Mouse (Mus musculus) layer of hippocampus, postnatal 36 days (tissue): ENCODE data around the gene Gm3147. TPM values are rescaled to one million over a fixed set of nuclear protein-coding genes. Genes with fewer than 3 reads are reported as not detected.
"Not testable (repeated sequence)": the region's sequence is repeated elsewhere in the genome, so short reads cannot be mapped to it uniquely, and the experiment has no call there.

Experiments used
- DNase-seq, 2 experiments: peaks; one replicate each; pipeline ENCODE4 v3.0.0; 2022
- total RNA-seq, 2 experiments: library from RNA; stranded (reverse); gene quantifications; 2 replicates each; pipeline ENCODE4 v1.2.3; 2021

The Gm3147 gene
- not detected for total RNA-seq

- not testable (repeated sequence) for DNase-seq
These were observed at the start of gene Gm3147 for GRCm38 (mm10) chr5:94616242-94616641. TSS of gene Gm3147 (minus strand) at chr5:94616342.

- DNase-seq = not testable (repeated sequence)
These were observed 31.9 kb upstream of the Gm3147 start, which contains the start of gene Gm6205 for GRCm38 (mm10) chr5:94648082-94648481. TSS of gene Gm6205 (plus strand) at chr5:94648382.

DNA sequence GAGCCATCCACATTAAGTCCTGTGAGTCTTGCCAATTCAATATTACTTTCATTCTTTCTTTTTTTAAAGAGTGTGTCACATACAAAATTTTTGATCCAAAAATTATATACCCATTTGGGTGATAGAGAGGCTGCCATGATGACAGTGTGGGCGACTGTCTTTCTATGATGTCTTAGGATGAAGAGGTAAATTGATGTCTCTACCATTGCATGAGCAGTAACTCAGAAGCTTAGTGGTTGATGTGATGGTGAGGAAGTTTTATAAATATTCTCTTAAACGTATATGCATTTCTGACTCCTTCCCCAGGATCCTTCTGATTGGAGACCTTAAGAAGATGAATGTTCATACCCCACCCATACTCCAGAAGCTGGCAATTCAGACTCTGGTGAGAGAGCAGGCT lies 7.5 kb upstream of the Gm3147 start, which contains the start of gene Gm6509:
TSS of gene Gm6509 (plus strand) at position 301 of the 400 bp plus-strand sequence.
- DNase-seq = not testable (repeated sequence)

Other genes with a start within 250 kb of the Gm3147 start
- gene Gm7682, start 170.6 kb downstream of the Gm3147 start, total RNA-seq = not detected
- gene Gm3139, start 90.1 kb downstream of the Gm3147 start, total RNA-seq = not detected
- gene Gm6509, start 7.6 kb upstream of the Gm3147 start, total RNA-seq = not detected
- not detected for gene Gm6205, start 32.0 kb upstream of the Gm3147 start, total RNA-seq
- not detected for gene Gm3183, start 249.1 kb upstream of the Gm3147 start, total RNA-seq